Mouse (Mus musculus): ENCODE results near the gene Draxin.

The Draxin gene

GRCm38 (mm10) chr4:148115467-148115866 lies 15.0 kb downstream of the Draxin start:
- TF ChIP-seq CTCF (conservative IDR thresholded peaks at IDR 0.05; ENCODE audit: low read length), result no peak; the same call in 1 of the 2 replicates
- no peak for TF ChIP-seq NANOG (IDR thresholded peaks at IDR 0.05; ENCODE audit: borderline replicate concordance, low read length)
- H3K27me3 ChIP-seq (ENCODE audit: insufficient read depth, low read length), result no peaks in the 10 kb centered on the region; the same call in 1 of the 2 replicates
- no peaks in the 10 kb centered on the region for H3K36me3 ChIP-seq (ENCODE audit: insufficient read depth, low read length)
- H3K9me3 ChIP-seq (ENCODE audit: low read length), result peaks cover 6% of the 10 kb centered on the region; the same call in 1 of the 2 replicates
- H3K4me3 ChIP-seq (replicated peaks; ENCODE audit: low read length), result peak overlapping the region; percentile 46
- H3K4me1 ChIP-seq (replicated peaks; ENCODE audit: low read depth, low read length), result peaks cover 35% of the 10 kb centered on the region

- Histone ChIP-seq H3K36me3 (ENCODE audit: insufficient read depth, low read length) (no peaks in the 10 kb centered on the region), H3K4me3 (replicated peaks; ENCODE audit: low read length) (peak overlapping the region; percentile 46), H3K9me3 (ENCODE audit: low read length) (peaks cover 6% of the 10 kb centered on the region; the same call in 1 of the 2 replicates), H3K4me1 (replicated peaks; ENCODE audit: low read depth, low read length) (peaks cover 34% of the 10 kb centered on the region), H3K27me3 (ENCODE audit: insufficient read depth, low read length) (no peaks in the 10 kb centered on the region; the same call in 1 of the 2 replicates)
- TF ChIP-seq CTCF (conservative IDR thresholded peaks at IDR 0.05; ENCODE audit: low read length), result peak; percentile 90
- no peak for TF ChIP-seq POU5F1 (IDR thresholded peaks at IDR 0.05; ENCODE audit: borderline replicate concordance, low read length)
These were observed 15.6 kb downstream of the Draxin start for GRCm38 (mm10) chr4:148114758-148115391.

GRCm38 (mm10) chr4:148112519-148112918 lies 18.0 kb downstream of the Draxin start:
- no peak for TF ChIP-seq NANOG (IDR thresholded peaks at IDR 0.05; ENCODE audit: borderline replicate concordance, low read length)
- TF ChIP-seq CTCF (conservative IDR thresholded peaks at IDR 0.05; ENCODE audit: low read length), result no peak
- no peak for TF ChIP-seq POU5F1 (IDR thresholded peaks at IDR 0.05; ENCODE audit: borderline replicate concordance, low read length)

GRCm38 (mm10) chr4:148109215-148109614 lies 21.3 kb downstream of the Draxin start:
- peaks cover 45% of the 10 kb centered on the region for H3K4me1 ChIP-seq (replicated peaks; ENCODE audit: low read depth, low read length)
- no peaks in the 10 kb centered on the region for H3K9me3 ChIP-seq (ENCODE audit: low read length)
- H3K4me3 ChIP-seq (replicated peaks; ENCODE audit: low read length), result no peak overlapping the region
- TF ChIP-seq NANOG (IDR thresholded peaks at IDR 0.05; ENCODE audit: borderline replicate concordance, low read length) (no peak), POU5F1 (IDR thresholded peaks at IDR 0.05; ENCODE audit: borderline replicate concordance, low read length) (no peak), CTCF (conservative IDR thresholded peaks at IDR 0.05; ENCODE audit: low read length) (no peak)
- peaks cover 24% of the 10 kb centered on the region for H3K27me3 ChIP-seq (ENCODE audit: insufficient read depth, low read length)
- H3K36me3 ChIP-seq (ENCODE audit: insufficient read depth, low read length), result no peaks in the 10 kb centered on the region

More at GRCm38 (mm10) chr4:148112519-148112918, 18.0 kb downstream of the Draxin start:
- Histone ChIP-seq H3K9me3 (ENCODE audit: low read length) (peaks cover 6% of the 10 kb centered on the region; the same call in 1 of the 2 replicates), H3K27me3 (ENCODE audit: insufficient read depth, low read length) (peaks cover 14% of the 10 kb centered on the region), H3K36me3 (ENCODE audit: insufficient read depth, low read length) (no peaks in the 10 kb centered on the region), H3K4me3 (replicated peaks; ENCODE audit: low read length) (no peak overlapping the region), H3K4me1 (replicated peaks; ENCODE audit: low read depth, low read length) (peaks cover 47% of the 10 kb centered on the region)

GRCm38 (mm10) chr4:148108565-148109100 lies 21.9 kb downstream of the Draxin start:
- peak overlapping the region; percentile 61; the same call in 1 of the 2 replicates for H3K4me3 ChIP-seq (replicated peaks; ENCODE audit: low read length)
- H3K4me1 ChIP-seq (replicated peaks; ENCODE audit: low read depth, low read length), result peaks cover 45% of the 10 kb centered on the region
- TF ChIP-seq NANOG (IDR thresholded peaks at IDR 0.05; ENCODE audit: borderline replicate concordance, low read length) (no peak), POU5F1 (IDR thresholded peaks at IDR 0.05; ENCODE audit: borderline replicate concordance, low read length) (no peak), CTCF (conservative IDR thresholded peaks at IDR 0.05; ENCODE audit: low read length) (no peak)
- no peaks in the 10 kb centered on the region for H3K9me3 ChIP-seq (ENCODE audit: low read length)
- H3K27me3 ChIP-seq (ENCODE audit: insufficient read depth, low read length), result peaks cover 24% of the 10 kb centered on the region
- no peaks in the 10 kb centered on the region for H3K36me3 ChIP-seq (ENCODE audit: insufficient read depth, low read length)

GRCm38 (mm10) chr4:148107621-148108291 lies 22.7 kb downstream of the Draxin start:
- Histone ChIP-seq H3K9me3 (ENCODE audit: low read length) (no peaks in the 10 kb centered on the region), H3K36me3 (ENCODE audit: insufficient read depth, low read length) (no peaks in the 10 kb centered on the region), H3K27me3 (ENCODE audit: insufficient read depth, low read length) (peaks cover 24% of the 10 kb centered on the region), H3K4me3 (replicated peaks; ENCODE audit: low read length) (peak overlapping the region; percentile 61), H3K4me1 (replicated peaks; ENCODE audit: low read depth, low read length) (peaks cover 41% of the 10 kb centered on the region)
- no peak for TF ChIP-seq POU5F1 (IDR thresholded peaks at IDR 0.05; ENCODE audit: borderline replicate concordance, low read length)
- no peak for TF ChIP-seq NANOG (IDR thresholded peaks at IDR 0.05; ENCODE audit: borderline replicate concordance, low read length)
- TF ChIP-seq CTCF (conservative IDR thresholded peaks at IDR 0.05; ENCODE audit: low read length), result no peak

GRCm38 (mm10) chr4:148104146-148104545 lies 26.4 kb downstream of the Draxin start:
- no peaks in the 10 kb centered on the region for H3K36me3 ChIP-seq (ENCODE audit: insufficient read depth, low read length)
- H3K4me1 ChIP-seq (replicated peaks; ENCODE audit: low read depth, low read length), result peaks cover 65% of the 10 kb centered on the region
- no peaks in the 10 kb centered on the region for H3K9me3 ChIP-seq (ENCODE audit: low read length)
- TF ChIP-seq CTCF (conservative IDR thresholded peaks at IDR 0.05; ENCODE audit: low read length) (no peak), NANOG (IDR thresholded peaks at IDR 0.05; ENCODE audit: borderline replicate concordance, low read length) (no peak), POU5F1 (IDR thresholded peaks at IDR 0.05; ENCODE audit: borderline replicate concordance, low read length) (no peak)
- no peak overlapping the region for H3K4me3 ChIP-seq (replicated peaks; ENCODE audit: low read length)
- peaks cover 23% of the 10 kb centered on the region for H3K27me3 ChIP-seq (ENCODE audit: insufficient read depth, low read length)

- Histone ChIP-seq H3K9me3 (ENCODE audit: low read length) (no peaks in the 10 kb centered on the region), H3K36me3 (ENCODE audit: insufficient read depth, low read length) (no peaks in the 10 kb centered on the region), H3K27me3 (ENCODE audit: insufficient read depth, low read length) (peaks cover 5% of the 10 kb centered on the region), H3K4me3 (replicated peaks; ENCODE audit: low read length) (peak overlapping the region; percentile 62), H3K4me1 (replicated peaks; ENCODE audit: low read depth, low read length) (peaks cover 58% of the 10 kb centered on the region)
- TF ChIP-seq POU5F1 (IDR thresholded peaks at IDR 0.05; ENCODE audit: borderline replicate concordance, low read length), result no peak
- TF ChIP-seq CTCF (conservative IDR thresholded peaks at IDR 0.05; ENCODE audit: low read length), result peak; percentile 48
These were observed 28.5 kb downstream of the Draxin start for GRCm38 (mm10) chr4:148101801-148102527.

All from E14TG2a.4 (cell line).